Mouse (Mus musculus): Measurements from ENCODE around the gene Pten.
"Not testable (repeated sequence)": the region's sequence is repeated elsewhere in the genome, so short reads cannot be mapped to it uniquely, and the experiment has no call there.

The Pten gene

GRCm38 (mm10) chr19:32807610-32808009, 50.3 kb downstream of the Pten start:
- no peak for DNase-seq (ENCODE audit: low read depth, low spot score)

- DNase-seq (ENCODE audit: low read depth, low spot score): no peak
Observed at GRCm38 (mm10) chr19:32808690-32809089, 51.4 kb downstream of the Pten start.

- DNase-seq (ENCODE audit: low read depth, low spot score): no peak
Observed at GRCm38 (mm10) chr19:32809117-32809516, 51.8 kb downstream of the Pten start.

GRCm38 (mm10) chr19:32818759-32819158, 61.5 kb downstream of the Pten start:
- DNase-seq (ENCODE audit: low read depth, low spot score): no peak

GRCm38 (mm10) chr19:32822959-32823358, 65.7 kb downstream of the Pten start:
- DNase-seq (ENCODE audit: low read depth, low spot score): not testable (repeated sequence)

- no peak for DNase-seq (ENCODE audit: low read depth, low spot score)
Observed at GRCm38 (mm10) chr19:32826616-32827015, 69.3 kb downstream of the Pten start.

- no peak for DNase-seq (ENCODE audit: low read depth, low spot score)
Observed at GRCm38 (mm10) chr19:32829871-32830270, 72.6 kb downstream of the Pten start.

- no peak for DNase-seq (ENCODE audit: low read depth, low spot score)
Observed at GRCm38 (mm10) chr19:32831286-32831685, 74.0 kb downstream of the Pten start.

GRCm38 (mm10) chr19:32840491-32840890, 83.2 kb downstream of the Pten start:
- DNase-seq (ENCODE audit: low read depth, low spot score): no peak

GRCm38 (mm10) chr19:32844486-32844885, 87.2 kb downstream of the Pten start:
- no peak for DNase-seq (ENCODE audit: low read depth, low spot score)

- no peak for DNase-seq (ENCODE audit: low read depth, low spot score)
Observed at GRCm38 (mm10) chr19:32848041-32848440, 90.7 kb downstream of the Pten start.

- DNase-seq (ENCODE audit: low read depth, low spot score): no peak
Observed at GRCm38 (mm10) chr19:32852306-32852705, 95.0 kb downstream of the Pten start.

GRCm38 (mm10) chr19:32861675-32862575, 104.6 kb downstream of the Pten start:
- no peak for DNase-seq (ENCODE audit: low read depth, low spot score)

- no peak for DNase-seq (ENCODE audit: low read depth, low spot score)
Observed at GRCm38 (mm10) chr19:32866765-32867164, 109.5 kb downstream of the Pten start.

- no peak for DNase-seq (ENCODE audit: low read depth, low spot score)
Observed at GRCm38 (mm10) chr19:32867181-32867897, 110.0 kb downstream of the Pten start.

GRCm38 (mm10) chr19:32868560-32868959, 111.3 kb downstream of the Pten start:
- no peak for DNase-seq (ENCODE audit: low read depth, low spot score)

GRCm38 (mm10) chr19:32869053-32869680, 111.9 kb downstream of the Pten start:
- no peak for DNase-seq (ENCODE audit: low read depth, low spot score)

GRCm38 (mm10) chr19:32873904-32874637, 116.8 kb downstream of the Pten start:
- no peak for DNase-seq (ENCODE audit: low read depth, low spot score)
